Mouse (Mus musculus) testis, adult 2 months (tissue): ENCODE results near the gene Chd2. TPM values are rescaled to one million over a fixed set of nuclear protein-coding genes. Genes with fewer than 3 reads are reported as not detected.

Source experiments
- H3K27ac ChIP-seq: fragments of 200-500 bp; 2 replicates; pipeline ENCODE4 v1.5.1; 2012; ENCODE audit warnings: low read depth, low read length; ENCODE audit not compliant: control insufficient read depth, insufficient read depth
- H3K27me3 ChIP-seq: fragments of 200-500 bp; 2 replicates; pipeline ENCODE4 v1.6.1; 2012; ENCODE audit warnings: mild to moderate bottlenecking, low read length, moderate library complexity; ENCODE audit not compliant: control insufficient read depth, insufficient read depth
- H3K36me3 ChIP-seq: fragments of 200-500 bp; 2 replicates; pipeline ENCODE4 v1.6.1; 2012; ENCODE audit warnings: mild to moderate bottlenecking, low read length; ENCODE audit not compliant: control insufficient read depth, insufficient read depth
- H3K4me1 ChIP-seq: fragments of 200-500 bp; 2 replicates; pipeline ENCODE4 v1.6.1; 2012; ENCODE audit warnings: low read length; ENCODE audit not compliant: control insufficient read depth, insufficient read depth
- H3K4me3 ChIP-seq: fragments of 200-500 bp; 2 replicates; pipeline ENCODE4 v1.5.1; 2012; ENCODE audit warnings: low read depth, mild to moderate bottlenecking, low read length, moderate library complexity, mixed read lengths; ENCODE audit not compliant: control insufficient read depth
- CTCF ChIP-seq: fragments of 200-500 bp; IDR thresholded peaks from 2 replicates; pipeline ENCODE4 v1.5.1; 2012; ENCODE audit warnings: low read depth, mild to moderate bottlenecking, inconsistent platforms, low read length, moderate library complexity; ENCODE audit not compliant: control insufficient read depth, insufficient read depth, insufficient replicate concordance
- POLR2A ChIP-seq: fragments of 200-500 bp; IDR thresholded peaks from 2 replicates; pipeline ENCODE4 v1.6.1; 2012; ENCODE audit warnings: low read depth, mild to moderate bottlenecking, inconsistent platforms, low read length, moderate library complexity; ENCODE audit not compliant: control insufficient read depth
- polyA plus RNA-seq: library from polyadenylated mRNA; depleted of rRNA; stranded (reverse); fragments of >200 nt; gene quantifications from 2 replicates; pipeline ENCODE4 v1.2.3, GENCODE M21; 2012

Gene Chd2
- polyA plus RNA-seq, 1 experiment: 20.6 TPM

- no peak for TF ChIP-seq POLR2A
- TF ChIP-seq CTCF: no peak
Observed at GRCm38 (mm10) chr7:73555918-73556580, 14.4 kb upstream of the Chd2 start.

DNA sequence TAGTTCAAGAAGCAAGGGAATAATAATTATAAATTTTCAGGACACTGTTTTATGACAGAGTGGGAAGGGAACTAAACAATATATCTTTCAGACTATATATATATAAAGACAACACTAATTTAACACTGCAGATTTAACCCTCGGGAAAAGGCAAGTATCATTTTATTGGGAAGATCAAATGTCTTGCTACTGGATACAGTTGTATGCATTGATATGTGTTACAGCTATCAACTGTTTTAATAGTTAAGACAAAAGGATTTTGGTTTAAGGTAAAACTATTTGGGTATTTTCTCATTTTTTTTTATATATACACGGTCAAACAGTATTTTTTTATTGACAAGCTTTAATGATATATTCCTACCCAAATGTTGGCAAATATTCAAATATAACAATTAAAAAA lies 13.2 kb upstream of the Chd2 start:
- Histone ChIP-seq H3K36me3 (no peaks in the 10 kb centered on the region), H3K27ac (no peak overlapping the region), H3K4me1 (peaks cover 4% of the 10 kb centered on the region; the same call in 1 of the 2 replicates), H3K4me3 (no peak overlapping the region), H3K27me3 (no peaks in the 10 kb centered on the region)
- TF ChIP-seq POLR2A: no peak
- no peak for TF ChIP-seq CTCF

More at GRCm38 (mm10) chr7:73555918-73556580, 14.4 kb upstream of the Chd2 start:
- no peak overlapping the region for H3K4me3 ChIP-seq
- no peaks in the 10 kb centered on the region for H3K36me3 ChIP-seq
- no peak overlapping the region for H3K27ac ChIP-seq
- peaks cover 5% of the 10 kb centered on the region; the same call in 1 of the 2 replicates for H3K4me1 ChIP-seq
- no peaks in the 10 kb centered on the region for H3K27me3 ChIP-seq

- no peak overlapping the region for H3K4me3 ChIP-seq
Observed at GRCm38 (mm10) chr7:73553160-73553559, 11.5 kb upstream of the Chd2 start.

DNA sequence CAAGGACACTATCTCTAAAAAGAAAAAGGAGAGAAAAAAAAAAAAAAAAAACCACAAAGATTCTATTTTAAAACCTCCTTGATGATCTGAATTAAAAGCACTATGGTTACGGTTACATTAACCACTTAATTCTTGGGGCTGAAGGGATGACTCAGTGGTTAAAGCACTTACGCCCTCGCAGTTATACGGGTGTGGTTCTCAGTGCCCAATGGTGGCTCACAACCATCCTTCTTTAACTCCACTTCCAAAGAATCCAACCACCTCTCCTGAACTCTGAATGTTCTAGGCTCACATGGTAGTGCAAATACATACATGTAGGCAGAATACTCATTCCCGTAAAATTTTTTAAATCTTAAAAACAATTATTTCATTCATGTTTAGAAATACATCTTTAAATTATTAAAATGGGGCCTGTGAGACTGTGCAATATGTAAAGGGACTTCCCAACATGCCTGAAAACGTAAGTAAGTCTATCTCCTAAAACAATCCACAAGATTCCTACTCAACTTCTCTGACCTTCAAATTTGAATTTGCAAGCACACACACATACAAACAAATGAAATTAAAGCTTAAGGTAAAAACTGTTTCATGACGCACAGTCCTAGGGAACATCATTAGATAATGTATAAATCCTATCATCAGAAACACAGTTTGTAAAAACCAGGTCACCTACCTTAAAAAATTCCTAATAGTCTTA lies 10.6 kb upstream of the Chd2 start:
- no peak overlapping the region for H3K27ac ChIP-seq
- H3K4me1 ChIP-seq: no peaks in the 10 kb centered on the region
- no peak overlapping the region for H3K4me3 ChIP-seq
- H3K27me3 ChIP-seq: no peaks in the 10 kb centered on the region
- H3K36me3 ChIP-seq: 0 out of 2 replicates have a peak, but pooled peaks cover 1% of the 10 kb centered on the region
- TF ChIP-seq POLR2A (no peak), CTCF (no peak)

More at GRCm38 (mm10) chr7:73553160-73553559, 11.5 kb upstream of the Chd2 start:
- no peak for TF ChIP-seq CTCF
- no peak for TF ChIP-seq POLR2A
- Histone ChIP-seq H3K36me3 (no peaks in the 10 kb centered on the region), H3K27ac (no peak overlapping the region), H3K4me1 (no peaks in the 10 kb centered on the region), H3K27me3 (no peaks in the 10 kb centered on the region)

GRCm38 (mm10) chr7:73551370-73551769 lies 9.7 kb upstream of the Chd2 start:
- Histone ChIP-seq H3K36me3 (0 out of 2 replicates have a peak, but pooled peaks cover 1% of the 10 kb centered on the region), H3K4me3 (no peak overlapping the region), H3K27ac (no peak overlapping the region), H3K4me1 (no peaks in the 10 kb centered on the region), H3K27me3 (no peaks in the 10 kb centered on the region)
- TF ChIP-seq POLR2A (no peak), CTCF (no peak)

GRCm38 (mm10) chr7:73548051-73548450 lies 6.4 kb upstream of the Chd2 start:
- H3K27me3 ChIP-seq: no peaks in the 10 kb centered on the region
- TF ChIP-seq CTCF (no peak), POLR2A (no peak)
- no peak overlapping the region for H3K4me3 ChIP-seq
- H3K36me3 ChIP-seq: 0 out of 2 replicates have a peak, but pooled peaks cover 1% of the 10 kb centered on the region
- no peaks in the 10 kb centered on the region for H3K4me1 ChIP-seq
- no peak overlapping the region for H3K27ac ChIP-seq

DNA sequence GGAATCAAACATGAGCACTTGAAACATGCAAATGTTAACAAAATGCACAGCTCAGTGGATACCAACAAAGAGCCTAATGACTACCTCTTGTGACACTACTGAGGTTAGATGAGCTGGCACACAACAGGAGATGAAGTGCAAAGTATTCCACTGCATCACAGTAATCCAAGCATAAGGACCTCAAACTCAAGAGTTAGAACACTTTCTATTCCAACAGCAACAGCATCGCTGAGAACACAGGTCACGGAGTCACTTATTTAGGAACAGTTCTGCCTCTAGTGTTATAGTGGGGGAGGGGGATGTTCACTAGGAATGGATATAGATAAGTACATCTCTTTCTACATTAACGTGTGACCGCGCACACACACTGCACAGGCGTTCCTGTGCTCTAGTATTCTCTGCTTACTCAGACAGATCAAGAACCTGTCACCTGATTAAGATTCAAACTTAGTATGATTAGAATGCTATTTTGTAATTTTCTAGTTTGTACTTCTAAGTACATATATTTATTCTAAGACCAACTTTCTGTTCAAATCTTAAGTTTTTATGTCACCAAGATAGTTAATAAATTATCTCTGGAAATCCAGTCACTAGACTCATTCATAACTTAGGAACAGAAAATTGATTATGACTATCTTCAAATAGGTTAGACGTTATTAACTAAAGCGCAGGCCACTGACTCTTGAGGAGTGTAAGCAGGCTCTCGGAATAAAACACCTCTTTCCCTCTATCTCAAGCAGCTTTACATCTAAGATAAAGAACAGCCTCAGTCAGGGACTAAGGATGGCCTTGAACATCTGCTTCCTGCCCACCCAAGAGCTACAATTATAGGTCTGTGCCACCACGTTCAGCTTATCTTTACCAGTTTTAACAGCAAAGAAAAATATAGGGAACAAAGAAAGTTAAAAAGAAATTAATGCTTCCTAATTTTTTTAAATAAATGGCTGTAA lies 5.2 kb upstream of the Chd2 start:
- Histone ChIP-seq H3K4me1 (peaks cover under 1% of the 10 kb centered on the region; the same call in 1 of the 2 replicates), H3K36me3 (0 out of 2 replicates have a peak, but pooled peaks cover 1% of the 10 kb centered on the region), H3K27me3 (no peaks in the 10 kb centered on the region), H3K4me3 (no peak overlapping the region), H3K27ac (no peak overlapping the region)
- TF ChIP-seq POLR2A (no peak), CTCF (no peak)
